Mouse (Mus musculus) myocyte (in vitro differentiated cells): Measurements from ENCODE around the gene Vmn1r9. TPM values are rescaled to one million over a fixed set of nuclear protein-coding genes. Genes with fewer than 3 reads are reported as not detected.
"Not testable (repeated sequence)": the region's sequence is repeated elsewhere in the genome, so short reads cannot be mapped to it uniquely, and the experiment has no call there.

Experiments
- H3K27me3 ChIP-seq: one replicate; pipeline ENCODE4 v1.6.1; 2011; ENCODE audit not compliant: control insufficient read depth, insufficient read depth, insufficient read length
- H3K36me3 ChIP-seq: one replicate; pipeline ENCODE4 v1.6.1; 2011; ENCODE audit not compliant: control insufficient read depth, insufficient read depth
- H3K4me2 ChIP-seq: one replicate; pipeline ENCODE4 v1.6.1; 2011; ENCODE audit warnings: low read depth, control low read depth
- H3K4me3 ChIP-seq: one replicate; pipeline ENCODE4 v1.5.1; 2011; ENCODE audit warnings: mild to moderate bottlenecking, control low read depth, moderate library complexity
- H3K79me2 ChIP-seq: one replicate; pipeline ENCODE4 v1.6.1; 2011; ENCODE audit not compliant: control insufficient read depth, insufficient read depth
- H3ac ChIP-seq: one replicate; pipeline ENCODE4 v1.6.1; 2011; ENCODE audit not compliant: control insufficient read depth, insufficient read length
- CEBPB ChIP-seq: IDR thresholded peaks from 2 replicates; pipeline ENCODE4 v1.6.1; 2011; ENCODE audit warnings: mild to moderate bottlenecking, moderate library complexity; ENCODE audit not compliant: poor library complexity, insufficient read depth, severe bottlenecking
- E2F4 ChIP-seq: IDR thresholded peaks from one replicate; pipeline ENCODE4 v1.6.1; 2011; ENCODE audit warnings: mild to moderate bottlenecking, control low read depth, moderate library complexity; ENCODE audit not compliant: insufficient read depth
- MAX ChIP-seq: IDR thresholded peaks from one replicate; pipeline ENCODE4 v1.6.1; 2011; ENCODE audit warnings: low read depth, mild to moderate bottlenecking, control low read depth
- MYOD1 ChIP-seq, 3 experiments: IDR thresholded peaks; one replicate each; pipeline ENCODE4 v1.6.1; 2011; ENCODE audit warnings: control low read depth in 2 of 3, low read depth in 2 of 3, mild to moderate bottlenecking in 2 of 3, moderate library complexity in 1 of 3; ENCODE audit not compliant: insufficient read length in 2 of 3, control insufficient read depth in 1 of 3
- MYOG ChIP-seq, 3 experiments: IDR thresholded peaks; one replicate each; pipeline ENCODE4 v1.6.1; 2011; ENCODE audit warnings: control low read depth in 2 of 3, low read depth in 2 of 3, mild to moderate bottlenecking in 2 of 3; ENCODE audit not compliant: insufficient read length in 2 of 3, control insufficient read depth in 1 of 3, insufficient read depth in 1 of 3
- POLR2A ChIP-seq: IDR thresholded peaks from one replicate; pipeline ENCODE4 v1.6.1; 2011; ENCODE audit warnings: low read depth, mild to moderate bottlenecking, control low read depth, moderate library complexity; ENCODE audit not compliant: insufficient read length
- POLR2AphosphoS2 ChIP-seq: IDR thresholded peaks from one replicate; pipeline ENCODE4 v1.6.1; 2011; ENCODE audit warnings: low read depth, control low read depth; ENCODE audit not compliant: insufficient read length
- REST ChIP-seq: IDR thresholded peaks from one replicate; pipeline ENCODE4 v1.6.1; 2011; ENCODE audit warnings: mild to moderate bottlenecking, control low read depth, moderate library complexity; ENCODE audit not compliant: insufficient read depth, insufficient read length
- SRF ChIP-seq: IDR thresholded peaks from one replicate; pipeline ENCODE4 v1.6.1; 2011; ENCODE audit warnings: low read depth; ENCODE audit not compliant: control insufficient read depth, insufficient read length
- TCF12 ChIP-seq: IDR thresholded peaks from one replicate; pipeline ENCODE4 v1.6.1; 2011; ENCODE audit warnings: mild to moderate bottlenecking, control low read depth; ENCODE audit not compliant: poor library complexity, insufficient read depth, severe bottlenecking
- TCF3 ChIP-seq: IDR thresholded peaks from one replicate; pipeline ENCODE4 v1.6.1; 2011; ENCODE audit warnings: low read depth, control low read depth; ENCODE audit not compliant: insufficient read length
- USF1 ChIP-seq: IDR thresholded peaks from one replicate; pipeline ENCODE4 v1.6.1; 2011; ENCODE audit warnings: low read depth, mild to moderate bottlenecking, control low read depth, moderate library complexity
- polyA plus RNA-seq: library from polyadenylated mRNA; unstranded; fragments of >200 nt; fragmentation: generic; extraction: Trizol; gene quantifications from one replicate; pipeline ENCODE4 v1.2.1, GENCODE M21; 2012; ENCODE audit warnings: missing spikeins

The Vmn1r9 gene
- not detected for polyA plus RNA-seq

GRCm38 (mm10) chr6:57066487-57066886 is at the start of gene Vmn1r9:
Gene Vmn1r9 (plus strand): TSS chr6:57066787.
- Histone ChIP-seq H3K27me3 (no peaks in the 10 kb centered on the region), H3K79me2 (no peaks in the 10 kb centered on the region), H3ac (no peak within 1 kb of the TSS), H3K4me2 (no peak within 1 kb of the TSS), H3K36me3 (no peaks in the 10 kb centered on the region), H3K4me3 (no peak within 1 kb of the TSS)
- no peak for TF ChIP-seq POLR2A
- TF ChIP-seq REST, result no peak
- no peak for TF ChIP-seq CEBPB
- TF ChIP-seq MAX, result no peak
- TF ChIP-seq MYOG (IDR thresholded peaks at IDR 0.05; ENCODE audit: control insufficient read depth in 1 of 3, insufficient read depth in 1 of 3, insufficient read length in 2 of 3, low read depth in 2 of 3), result no peak
- no peak for TF ChIP-seq SRF
- TF ChIP-seq POLR2AphosphoS2, result no peak
- TF ChIP-seq MYOD1 (IDR thresholded peaks at IDR 0.05; ENCODE audit: control insufficient read depth in 1 of 3, insufficient read length in 2 of 3, low read depth in 2 of 3), result no peak
- TF ChIP-seq USF1, result no peak
- TF ChIP-seq TCF3, result no peak
- TF ChIP-seq E2F4, result no peak
- TF ChIP-seq TCF12, result no peak

- not testable (repeated sequence) for H3K4me3 ChIP-seq, H3K79me2 ChIP-seq, H3K36me3 ChIP-seq, H3ac ChIP-seq, H3K27me3 ChIP-seq, H3K4me2 ChIP-seq
Measured at GRCm38 (mm10) chr6:57025224-57025623, 41.4 kb upstream of the Vmn1r9 start, which contains the start of gene Vmn1r7. Gene Vmn1r7 (minus strand): TSS chr6:57025324.

- H3K4me2 ChIP-seq, result no peak within 1 kb of the TSS
- H3ac ChIP-seq, result no peak within 1 kb of the TSS
- no peaks in the 10 kb centered on the region for H3K36me3 ChIP-seq
- no peaks in the 10 kb centered on the region for H3K27me3 ChIP-seq
- TF ChIP-seq MYOD1 (IDR thresholded peaks at IDR 0.05; ENCODE audit: control insufficient read depth in 1 of 3, insufficient read length in 2 of 3, low read depth in 2 of 3) (no peak), REST (no peak), MAX (no peak), CEBPB (no peak), E2F4 (no peak), POLR2A (no peak), TCF3 (no peak), POLR2AphosphoS2 (no peak), SRF (no peak), USF1 (no peak), TCF12 (no peak), MYOG (IDR thresholded peaks at IDR 0.05; ENCODE audit: control insufficient read depth in 1 of 3, insufficient read depth in 1 of 3, insufficient read length in 2 of 3, low read depth in 2 of 3) (no peak)
- no peak within 1 kb of the TSS for H3K4me3 ChIP-seq
- no peaks in the 10 kb centered on the region for H3K79me2 ChIP-seq
Measured at GRCm38 (mm10) chr6:57031984-57032383, 34.6 kb upstream of the Vmn1r9 start, which contains the start of gene Vmn1r8. Gene Vmn1r8 (plus strand): TSS chr6:57032284.

- no peak overlapping the region for H3K4me2 ChIP-seq
- H3ac ChIP-seq, result no peak overlapping the region
- no peaks in the 10 kb centered on the region for H3K79me2 ChIP-seq
- no peaks in the 10 kb centered on the region for H3K27me3 ChIP-seq
- no peak overlapping the region for H3K4me3 ChIP-seq
- TF ChIP-seq MYOG (IDR thresholded peaks at IDR 0.05; ENCODE audit: control insufficient read depth in 1 of 3, insufficient read depth in 1 of 3, insufficient read length in 2 of 3, low read depth in 2 of 3) (no peak), USF1 (no peak)
- no peaks in the 10 kb centered on the region for H3K36me3 ChIP-seq
Measured at GRCm38 (mm10) chr6:57034674-57035073, 31.9 kb upstream of the Vmn1r9 start.

- no peaks in the 10 kb centered on the region for H3K27me3 ChIP-seq
- no peak for TF ChIP-seq MAX
- no peak for TF ChIP-seq E2F4
- no peak for TF ChIP-seq SRF
- no peak for TF ChIP-seq POLR2AphosphoS2
- TF ChIP-seq TCF3, result no peak
- no peak for TF ChIP-seq MYOD1 (IDR thresholded peaks at IDR 0.05; ENCODE audit: control insufficient read depth in 1 of 3, insufficient read length in 2 of 3, low read depth in 2 of 3)
- no peak for TF ChIP-seq CEBPB
- no peak for TF ChIP-seq USF1
- no peak for TF ChIP-seq TCF12
- no peak for TF ChIP-seq MYOG (IDR thresholded peaks at IDR 0.05; ENCODE audit: control insufficient read depth in 1 of 3, insufficient read depth in 1 of 3, insufficient read length in 2 of 3, low read depth in 2 of 3)
- no peak for TF ChIP-seq POLR2A
- no peak for TF ChIP-seq REST
- no peak overlapping the region for H3K4me2 ChIP-seq
- no peaks in the 10 kb centered on the region for H3K79me2 ChIP-seq
- H3K36me3 ChIP-seq, result no peaks in the 10 kb centered on the region
- no peak overlapping the region for H3ac ChIP-seq
- H3K4me3 ChIP-seq, result no peak overlapping the region
Measured at GRCm38 (mm10) chr6:57063730-57064129, 2.9 kb upstream of the Vmn1r9 start.

GRCm38 (mm10) chr6:57106358-57106757 is 39.8 kb downstream of the Vmn1r9 start:
- Histone ChIP-seq H3K4me3 (no peak overlapping the region), H3K4me2 (no peak overlapping the region), H3ac (no peak overlapping the region), H3K36me3 (no peaks in the 10 kb centered on the region), H3K79me2 (no peaks in the 10 kb centered on the region), H3K27me3 (no peaks in the 10 kb centered on the region)
- TF ChIP-seq SRF (no peak), MYOD1 (IDR thresholded peaks at IDR 0.05; ENCODE audit: control insufficient read depth in 1 of 3, insufficient read length in 2 of 3, low read depth in 2 of 3) (no peak), E2F4 (no peak), MAX (no peak), USF1 (no peak), MYOG (IDR thresholded peaks at IDR 0.05; ENCODE audit: control insufficient read depth in 1 of 3, insufficient read depth in 1 of 3, insufficient read length in 2 of 3, low read depth in 2 of 3) (no peak), TCF3 (no peak), POLR2AphosphoS2 (no peak), POLR2A (no peak), REST (no peak), TCF12 (no peak), CEBPB (no peak)
